Mouse (Mus musculus) liver, embryonic 16.5 days (tissue): ENCODE measurements around the gene Dtnbp1. TPM values are rescaled to one million over a fixed set of nuclear protein-coding genes. Genes with fewer than 3 reads are reported as not detected.

ENCODE experiments used
- ATAC-seq: fragments of 200-750 bp; cut with Nextera tagmentation; 2 replicates; pipeline ENCODE4 v1.8.0; 2017; ENCODE audit warnings: low read depth, mild to moderate bottlenecking, moderate number of reproducible peaks, moderate library complexity
- H3K27ac ChIP-seq: fragments of 300-500 bp; sonication (generic); 2 replicates; pipeline ENCODE4 v1.5.1; 2014; ENCODE audit warnings: mild to moderate bottlenecking, low read length
- H3K27me3 ChIP-seq: fragments of 300-500 bp; sonication (generic); 2 replicates; pipeline ENCODE4 v1.6.1; 2014; ENCODE audit warnings: low read depth, low read length, mixed read lengths; ENCODE audit not compliant: control insufficient read depth, insufficient read depth
- H3K36me3 ChIP-seq: fragments of 300-500 bp; sonication (generic); 2 replicates; pipeline ENCODE4 v1.6.1; 2014; ENCODE audit warnings: mild to moderate bottlenecking; ENCODE audit not compliant: control insufficient read depth, insufficient read depth
- H3K4me1 ChIP-seq: fragments of 300-500 bp; sonication (generic); 2 replicates; pipeline ENCODE4 v1.6.1; 2014; ENCODE audit warnings: low read depth, low read length, mixed read lengths; ENCODE audit not compliant: control insufficient read depth
- H3K4me2 ChIP-seq: fragments of 300-500 bp; sonication (generic); 2 replicates; pipeline ENCODE4 v1.6.1; 2014; ENCODE audit warnings: low read depth, low read length, mixed read lengths
- H3K4me3 ChIP-seq: fragments of 300-500 bp; sonication (generic); 2 replicates; pipeline ENCODE4 v1.5.1; 2014; ENCODE audit warnings: low read depth, mild to moderate bottlenecking, low read length
- H3K9ac ChIP-seq: fragments of 300-500 bp; sonication (generic); 2 replicates; pipeline ENCODE4 v1.6.1; 2014; ENCODE audit warnings: low read depth, low read length
- H3K9me3 ChIP-seq: fragments of 300-500 bp; sonication (generic); replicated peaks from 2 replicates; pipeline ENCODE4 v1.6.1; 2016; ENCODE audit warnings: low read length; ENCODE audit not compliant: control insufficient read depth
- WGBS: fragments of 180-500 bp; shearing (Covaris S2); extraction: QIAGEN DNeasy Blood & Tissue Kit; methylation state at CpG from one replicate; pipeline ENCODE4 v1.1.7; 2014; ENCODE audit not compliant: insufficient replicate concordance; 5-methylcytosine and 5-hydroxymethylcytosine counted together
- polyA plus RNA-seq: library from polyadenylated mRNA; unstranded; fragments of >200 nt; fragmentation: Nextera tagmentation; extraction: Ambion mirVana; gene quantifications from 2 replicates; pipeline ENCODE4 v1.2.1, GENCODE M21; 2015

Gene Dtnbp1
- polyA plus RNA-seq, 1 experiment from 2014 or later: 25.7 TPM

- Histone ChIP-seq H3K4me2 (no peak overlapping the region), H3K4me1 (no peaks in the 10 kb centered on the region), H3K36me3 (peaks cover 3% of the 10 kb centered on the region; the same call in 1 of the 2 replicates), H3K9me3 (no peaks in the 10 kb centered on the region), H3K27me3 (no peaks in the 10 kb centered on the region), H3K4me3 (no peak overlapping the region), H3K9ac (no peak overlapping the region), H3K27ac (no peak overlapping the region)
- no peak for ATAC-seq
- 77% methylated on average over 4 of the region's 4 CpGs for WGBS
Measured at GRCm38 (mm10) chr13:44991936-44992335, 10.0 kb downstream of the Dtnbp1 start.

- H3K9me3 ChIP-seq: no peaks in the 10 kb centered on the region
- peaks cover 5% of the 10 kb centered on the region for H3K4me1 ChIP-seq
- no peak overlapping the region for H3K9ac ChIP-seq
- no peak for ATAC-seq
- peaks cover 3% of the 10 kb centered on the region; the same call in 1 of the 2 replicates for H3K36me3 ChIP-seq
- H3K4me3 ChIP-seq: no peak overlapping the region
- no peaks in the 10 kb centered on the region for H3K27me3 ChIP-seq
- no peak overlapping the region for H3K4me2 ChIP-seq
- 75% methylated on average over 7 of the region's 7 CpGs for WGBS
- no peak overlapping the region for H3K27ac ChIP-seq
Measured at GRCm38 (mm10) chr13:44990073-44990682, 11.8 kb downstream of the Dtnbp1 start.

- no peak overlapping the region for H3K9ac ChIP-seq
- no peaks in the 10 kb centered on the region for H3K9me3 ChIP-seq
- H3K4me3 ChIP-seq: no peak overlapping the region
- H3K27me3 ChIP-seq: no peaks in the 10 kb centered on the region
- no peak overlapping the region for H3K27ac ChIP-seq
- 36% methylated on average over 2 of the region's 2 CpGs for WGBS
- no peak overlapping the region for H3K4me2 ChIP-seq
- H3K36me3 ChIP-seq: peaks cover 3% of the 10 kb centered on the region; the same call in 1 of the 2 replicates
- H3K4me1 ChIP-seq: peaks cover 5% of the 10 kb centered on the region
- no peak for ATAC-seq
Measured at GRCm38 (mm10) chr13:44986352-44986751, 15.6 kb downstream of the Dtnbp1 start.

- no peak for ATAC-seq
Measured at GRCm38 (mm10) chr13:44985321-44985720, 16.6 kb downstream of the Dtnbp1 start.

GRCm38 (mm10) chr13:44983635-44984401, 18.1 kb downstream of the Dtnbp1 start:
- no peak overlapping the region for H3K9ac ChIP-seq
- H3K9me3 ChIP-seq: no peaks in the 10 kb centered on the region
- H3K4me2 ChIP-seq: no peak overlapping the region
- H3K27me3 ChIP-seq: no peaks in the 10 kb centered on the region
- H3K4me1 ChIP-seq: peaks cover 5% of the 10 kb centered on the region
- 61% methylated on average over 5 of the region's 5 CpGs for WGBS
- H3K36me3 ChIP-seq: no peaks in the 10 kb centered on the region
- H3K4me3 ChIP-seq: no peak overlapping the region
- H3K27ac ChIP-seq: no peak overlapping the region
- no peak for ATAC-seq

More at GRCm38 (mm10) chr13:44985321-44985720, 16.6 kb downstream of the Dtnbp1 start:
- Histone ChIP-seq H3K9ac (no peak overlapping the region), H3K9me3 (no peaks in the 10 kb centered on the region), H3K27me3 (no peaks in the 10 kb centered on the region), H3K4me1 (peaks cover 5% of the 10 kb centered on the region), H3K4me3 (no peak overlapping the region), H3K4me2 (no peak overlapping the region), H3K27ac (no peak overlapping the region), H3K36me3 (no peaks in the 10 kb centered on the region; the same call in 1 of the 2 replicates)
- 20% methylated on average over 2 of the region's 2 CpGs for WGBS

- no peak overlapping the region for H3K9ac ChIP-seq
- H3K36me3 ChIP-seq: no peaks in the 10 kb centered on the region
- no peak for ATAC-seq
- WGBS: 24% methylated on average over 7 of the region's 7 CpGs
- peaks cover 5% of the 10 kb centered on the region for H3K4me1 ChIP-seq
- H3K27ac ChIP-seq: no peak overlapping the region
- H3K9me3 ChIP-seq: no peaks in the 10 kb centered on the region
- no peak overlapping the region for H3K4me3 ChIP-seq
- H3K4me2 ChIP-seq: no peak overlapping the region
- H3K27me3 ChIP-seq: no peaks in the 10 kb centered on the region
Measured at GRCm38 (mm10) chr13:44982799-44983198, 19.1 kb downstream of the Dtnbp1 start.

GRCm38 (mm10) chr13:44979433-44979832, 22.5 kb downstream of the Dtnbp1 start:
- WGBS: 82% methylated on average over 7 of the region's 7 CpGs

GRCm38 (mm10) chr13:44977483-44978141, 24.3 kb downstream of the Dtnbp1 start:
- no peaks in the 10 kb centered on the region for H3K36me3 ChIP-seq
- no peaks in the 10 kb centered on the region for H3K9me3 ChIP-seq
- no peak overlapping the region for H3K27ac ChIP-seq
- H3K27me3 ChIP-seq: no peaks in the 10 kb centered on the region
- H3K4me3 ChIP-seq: no peak overlapping the region
- no peaks in the 10 kb centered on the region for H3K4me1 ChIP-seq
- H3K4me2 ChIP-seq: no peak overlapping the region
- no peak overlapping the region for H3K9ac ChIP-seq
- no peak for ATAC-seq
- WGBS: 71% methylated on average over 2 of the region's 2 CpGs

More at GRCm38 (mm10) chr13:44979433-44979832, 22.5 kb downstream of the Dtnbp1 start:
- no peaks in the 10 kb centered on the region for H3K4me1 ChIP-seq
- H3K9me3 ChIP-seq: no peaks in the 10 kb centered on the region
- no peak overlapping the region for H3K4me3 ChIP-seq
- H3K4me2 ChIP-seq: no peak overlapping the region
- no peak for ATAC-seq
- no peaks in the 10 kb centered on the region for H3K27me3 ChIP-seq
- no peak overlapping the region for H3K9ac ChIP-seq
- no peaks in the 10 kb centered on the region for H3K36me3 ChIP-seq
- no peak overlapping the region for H3K27ac ChIP-seq

GRCm38 (mm10) chr13:44977059-44977458, 24.9 kb downstream of the Dtnbp1 start:
- no peak overlapping the region for H3K4me2 ChIP-seq
- H3K4me3 ChIP-seq: no peak overlapping the region
- H3K9ac ChIP-seq: no peak overlapping the region
- H3K27ac ChIP-seq: no peak overlapping the region
- H3K4me1 ChIP-seq: no peaks in the 10 kb centered on the region
- H3K9me3 ChIP-seq: no peaks in the 10 kb centered on the region
- ATAC-seq: no peak
- no peaks in the 10 kb centered on the region for H3K36me3 ChIP-seq
- WGBS: 91% methylated on average over 2 of the region's 2 CpGs
- H3K27me3 ChIP-seq: no peaks in the 10 kb centered on the region
